Mouse (Mus musculus) left cerebral cortex, adult 8-10 months (tissue): Measurements from ENCODE around the gene Oas1d. TPM values are rescaled to one million over a fixed set of nuclear protein-coding genes. Genes with fewer than 3 reads are reported as not detected.
"Not testable (repeated sequence)": the region's sequence is repeated elsewhere in the genome, so short reads cannot be mapped to it uniquely, and the experiment has no call there.

Source experiments
- DNase-seq, 2 experiments: peaks; one replicate each; pipeline ENCODE4 v3.0.0; 2022; ENCODE audit warnings: low spot score in 2 of 2
- total RNA-seq, 4 experiments: library from RNA; stranded (reverse); gene quantifications; 2 replicates each; pipeline ENCODE4 v1.2.4; 2022

Gene Oas1d
- total RNA-seq, 4 experiments from 2014 or later = not detected

DNA sequence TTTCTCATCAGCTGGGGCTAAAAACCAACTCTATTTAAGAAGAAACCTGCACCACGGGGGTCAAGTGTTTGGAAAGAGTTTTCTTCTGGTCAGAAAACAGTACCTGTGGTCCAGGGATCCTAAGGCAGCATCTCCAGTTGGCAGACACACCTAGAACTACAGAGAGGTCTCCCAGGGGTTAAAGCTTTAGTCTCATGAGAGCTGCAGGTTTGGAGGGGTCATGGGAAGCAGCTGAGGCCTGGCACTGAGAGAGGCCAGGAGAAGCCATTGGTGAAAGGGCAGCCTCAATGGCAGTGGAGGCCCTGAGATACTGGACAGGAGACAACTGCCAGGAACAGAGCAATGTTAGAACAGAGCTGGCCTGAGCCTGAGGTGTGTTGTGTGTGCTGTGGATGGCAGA, 13.7 kb upstream of the Oas1d start:
- no peak for DNase-seq

DNA sequence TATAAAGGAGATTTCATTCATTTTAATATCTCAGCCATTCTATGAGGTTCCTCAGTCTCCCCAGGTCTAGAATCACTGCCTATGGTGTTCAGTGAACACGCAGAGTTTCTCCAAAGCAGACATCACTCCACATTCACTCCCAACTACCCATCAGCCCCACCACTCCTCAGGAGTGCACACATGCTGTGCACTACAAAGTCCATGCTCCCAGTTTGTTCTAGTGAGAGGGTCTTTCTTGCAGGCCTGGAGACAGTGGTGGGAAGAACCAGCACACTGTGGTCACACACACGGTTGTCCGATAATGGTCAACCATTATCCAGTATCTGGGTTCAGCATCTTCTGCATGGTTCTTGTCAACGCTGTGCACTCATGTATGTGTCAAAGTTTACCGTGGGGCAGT, 12.3 kb upstream of the Oas1d start:
- no peak for DNase-seq

GRCm38 (mm10) chr5:120906791-120907733, 7.3 kb upstream of the Oas1d start, which contains the start of gene Oas1a:
TSS of gene Oas1a (minus strand) at chr5:120907521.
- DNase-seq = not testable (repeated sequence)

DNA sequence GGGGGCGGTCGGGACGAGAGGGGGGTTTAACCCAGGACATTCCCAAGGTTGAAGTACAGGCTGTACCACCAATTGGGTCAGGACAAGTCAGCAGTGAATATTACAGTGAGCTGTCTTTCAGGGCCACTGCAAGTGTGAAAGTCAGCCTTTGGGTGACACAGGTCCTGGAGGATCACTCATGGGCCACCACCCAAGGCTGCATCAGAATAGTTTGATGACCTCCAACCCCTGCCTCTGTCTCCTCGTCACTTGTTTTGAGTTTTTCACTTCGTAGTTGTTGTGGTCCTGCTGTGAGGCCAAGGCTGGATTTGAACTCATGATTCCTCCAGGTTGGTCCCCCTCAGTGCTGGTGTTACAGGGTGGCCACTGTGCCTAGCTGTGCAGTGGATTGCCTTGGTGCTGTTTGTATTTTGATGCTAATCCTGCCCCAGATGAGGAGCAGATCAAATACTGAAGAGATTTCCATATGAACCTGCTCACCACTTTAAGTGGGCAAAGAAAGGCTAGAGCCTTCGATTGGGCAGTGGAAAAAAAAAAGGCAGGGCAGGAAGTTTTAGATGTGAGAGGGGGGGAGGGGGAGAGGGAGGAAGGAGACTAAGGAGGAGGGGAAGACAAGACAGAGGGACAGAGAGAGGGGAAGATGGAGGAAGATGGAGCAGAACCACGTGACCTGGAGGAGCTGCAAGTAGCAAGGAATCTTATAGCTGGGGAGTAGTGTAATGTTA, 6.0 kb upstream of the Oas1d start:
- no peak for DNase-seq

- DNase-seq = not testable (repeated sequence)
These were observed 5.0 kb downstream of the Oas1d start for GRCm38 (mm10) chr5:120919156-120919935.

- DNase-seq = no peak
These were observed 6.0 kb downstream of the Oas1d start for GRCm38 (mm10) chr5:120920296-120920695.

GRCm38 (mm10) chr5:120923969-120924368, 9.6 kb downstream of the Oas1d start:
- DNase-seq = no peak

- not testable (repeated sequence) for DNase-seq
These were observed 10.2 kb downstream of the Oas1d start for GRCm38 (mm10) chr5:120924520-120924919.

GRCm38 (mm10) chr5:120926311-120926710, 12.0 kb downstream of the Oas1d start:
- not testable (repeated sequence) for DNase-seq

GRCm38 (mm10) chr5:120927036-120927435, 12.7 kb downstream of the Oas1d start:
- no peak for DNase-seq

DNA sequence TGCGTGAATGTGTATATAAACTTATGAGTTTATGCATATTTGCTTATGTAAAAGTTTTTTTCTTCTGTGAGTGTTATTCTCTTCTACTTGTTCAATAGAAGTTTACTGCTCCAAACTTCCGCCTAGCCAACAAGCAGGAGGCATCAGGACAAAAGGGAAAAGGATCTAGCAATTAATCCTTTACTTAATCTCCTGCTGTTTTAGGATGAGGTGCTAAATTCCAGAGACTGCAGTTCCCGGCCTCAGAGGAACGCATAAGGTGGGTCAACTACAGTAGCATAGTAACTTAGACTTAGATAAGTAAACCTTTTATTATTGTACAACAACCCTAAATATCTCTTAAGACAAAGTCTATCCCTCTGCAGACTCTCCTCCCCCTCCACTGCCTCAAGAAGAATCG, 19.6 kb downstream of the Oas1d start:
- DNase-seq = no peak

- DNase-seq = no peak
These were observed 23.5 kb downstream of the Oas1d start for GRCm38 (mm10) chr5:120937841-120938240.

DNA sequence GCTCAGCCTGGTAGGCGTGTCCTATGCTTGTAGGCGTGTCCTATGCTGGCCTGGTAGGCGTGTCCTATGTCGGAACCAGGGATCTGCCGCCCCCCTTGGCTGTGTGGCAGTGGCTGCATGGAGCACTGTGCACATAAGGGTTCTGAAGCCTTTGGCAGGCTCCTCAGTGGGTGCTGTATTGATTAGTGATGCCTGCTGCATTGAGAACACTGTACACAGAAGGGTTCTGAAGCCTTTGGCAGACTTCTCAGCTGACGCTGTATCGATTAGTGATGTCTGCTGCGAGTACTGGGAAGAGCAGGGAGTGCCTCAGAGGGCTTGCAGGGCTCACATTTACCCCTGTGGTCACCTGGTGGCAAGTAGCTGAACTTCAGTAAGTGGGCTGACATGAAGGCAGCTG, 24.2 kb downstream of the Oas1d start:
- DNase-seq = no peak

- peak in 1 of 2 experiments; percentile 44 for DNase-seq
These were observed 27.7 kb downstream of the Oas1d start for GRCm38 (mm10) chr5:120942076-120942475.

DNA sequence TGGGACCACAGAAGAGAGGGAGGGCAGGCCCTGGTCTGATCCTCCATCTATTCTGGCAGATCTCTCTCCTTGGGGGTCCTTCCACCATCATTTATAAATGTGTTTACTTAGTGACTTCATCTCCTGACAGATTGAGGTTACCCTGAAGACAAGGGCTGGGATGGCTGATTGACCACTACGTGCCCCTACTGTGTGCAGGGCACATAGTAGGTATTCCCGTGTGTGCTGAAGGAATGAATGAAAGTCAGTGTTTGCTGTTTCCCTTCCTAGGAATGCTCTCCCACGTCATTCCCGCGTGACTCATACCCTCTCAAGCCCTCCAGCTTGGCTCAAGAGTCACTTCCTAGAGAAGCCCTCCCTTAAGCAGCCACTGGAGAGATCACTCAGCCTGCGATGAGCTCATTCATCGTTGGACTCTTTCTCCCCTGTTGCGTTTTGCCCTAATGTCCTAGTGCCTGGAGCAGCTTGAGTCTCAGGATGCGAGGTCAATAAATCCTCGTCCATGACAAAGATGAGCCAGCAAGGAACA, 38.0 kb downstream of the Oas1d start:
- no peak for DNase-seq

DNA sequence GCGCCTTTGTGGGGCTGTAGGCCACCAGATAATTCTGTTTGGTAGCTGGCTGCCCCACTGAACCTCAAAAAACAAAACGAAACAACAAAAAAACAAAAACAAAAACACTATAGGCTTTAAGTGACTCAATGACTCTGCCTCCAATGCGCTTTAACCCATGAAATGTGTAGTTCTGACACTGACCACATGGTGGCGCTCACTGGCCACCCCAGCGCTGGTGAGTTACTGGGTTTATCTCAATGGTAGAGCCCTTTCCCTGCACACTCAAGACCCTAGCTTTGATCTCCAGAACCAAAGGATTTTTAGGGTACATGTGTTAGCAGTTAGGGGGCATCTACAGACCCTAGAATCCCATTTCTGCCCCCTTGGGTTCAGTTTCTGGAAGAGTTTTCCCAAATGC, 39.6 kb downstream of the Oas1d start:
- peak in 1 of 2 experiments; percentile 54 for DNase-seq

GRCm38 (mm10) chr5:120961004-120961403, 46.7 kb downstream of the Oas1d start:
- DNase-seq = no peak

DNA sequence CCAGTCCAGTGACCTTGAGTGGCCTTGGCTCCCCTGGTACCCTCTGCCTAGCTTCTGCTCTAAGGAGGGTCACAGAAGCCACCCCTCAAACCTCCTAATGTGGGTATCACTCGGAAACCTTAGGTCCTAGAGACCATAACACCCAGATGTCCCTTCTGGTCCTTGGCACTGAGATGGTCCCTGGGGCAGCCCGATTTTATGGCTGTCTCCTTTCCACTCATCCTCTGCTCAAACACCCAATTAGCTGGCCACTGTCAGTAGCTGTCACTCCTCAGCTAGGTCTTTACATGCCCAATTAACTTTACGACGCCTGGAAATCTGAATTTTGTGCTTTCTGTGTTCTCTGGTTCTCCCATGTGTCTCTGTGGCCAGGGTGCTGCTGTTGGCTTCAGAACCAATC, 51.8 kb downstream of the Oas1d start:
- no peak for DNase-seq

DNA sequence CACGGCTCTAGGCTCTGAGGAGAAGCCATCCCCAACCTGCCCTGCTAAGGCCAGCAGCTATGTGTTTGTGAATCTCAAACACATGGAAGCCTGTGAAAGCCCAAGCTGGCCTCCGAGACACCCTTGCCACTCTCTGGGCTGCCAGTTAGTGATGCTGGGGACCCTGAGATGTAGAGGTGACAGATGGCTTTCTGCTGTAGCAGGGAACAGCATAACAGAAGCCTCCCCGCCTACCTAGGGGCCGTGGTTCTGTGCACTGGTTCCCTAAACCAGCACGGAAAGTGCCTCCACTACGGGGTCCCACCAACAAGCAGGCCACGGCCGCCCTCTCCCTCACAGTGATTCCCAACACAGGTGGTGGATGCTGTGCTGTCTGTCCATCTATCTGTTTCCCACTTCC, 52.6 kb downstream of the Oas1d start:
- no peak for DNase-seq

- no peak for DNase-seq
These were observed 53.2 kb downstream of the Oas1d start for GRCm38 (mm10) chr5:120967355-120968133.
